Mouse (Mus musculus) G1E (cell line): ENCODE data around the gene Trim11.

Experiments used
- CTCF ChIP-seq: IDR thresholded peaks from 2 replicates; pipeline ENCODE4 v1.5.1; 2012; ENCODE audit warnings: low read depth, low read length, inconsistent platforms, mixed read lengths
- GATA2 ChIP-seq: IDR thresholded peaks from 2 replicates; pipeline ENCODE4 v1.6.1; 2012; ENCODE audit warnings: low read depth, low read length, inconsistent platforms, borderline replicate concordance
- POLR2AphosphoS5 ChIP-seq: IDR thresholded peaks from 2 replicates; pipeline ENCODE4 v1.6.1; 2012; ENCODE audit warnings: low read depth, low read length, inconsistent platforms; ENCODE audit not compliant: insufficient replicate concordance

DNA sequence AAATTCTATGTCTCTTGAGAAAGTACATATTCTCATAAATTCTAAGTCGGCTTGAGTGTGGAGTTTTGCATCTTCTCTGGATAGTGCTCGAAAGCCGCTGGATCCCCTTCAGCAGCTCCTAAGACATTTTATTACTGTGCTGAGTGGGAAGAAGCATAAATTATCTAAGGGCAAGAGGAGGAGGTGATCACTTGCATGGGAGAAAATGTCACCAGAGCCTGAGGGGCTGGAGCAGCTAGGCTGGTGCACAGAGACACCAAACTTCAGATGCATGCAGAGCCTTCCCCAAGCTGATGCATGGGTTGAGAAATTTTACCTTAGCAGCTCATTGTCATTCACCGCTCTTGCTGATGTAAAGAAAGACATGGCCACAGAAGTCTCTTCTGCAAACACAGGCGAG lies 33.8 kb upstream of the Trim11 start:
- TF ChIP-seq CTCF (no peak), POLR2AphosphoS5 (no peak), GATA2 (no peak)
